Mouse (Mus musculus): Measurements from ENCODE around the gene Fam240a.

Gene Fam240a

GRCm38 (mm10) chr9:110916786-110917185 lies at the start of gene Fam240a:
Fam240a (minus strand) TSS chr9:110916861.
- ATAC-seq (ENCODE audit: insufficient number of reproducible peaks, low FRiP score, low TSS enrichment): no peak

DNA sequence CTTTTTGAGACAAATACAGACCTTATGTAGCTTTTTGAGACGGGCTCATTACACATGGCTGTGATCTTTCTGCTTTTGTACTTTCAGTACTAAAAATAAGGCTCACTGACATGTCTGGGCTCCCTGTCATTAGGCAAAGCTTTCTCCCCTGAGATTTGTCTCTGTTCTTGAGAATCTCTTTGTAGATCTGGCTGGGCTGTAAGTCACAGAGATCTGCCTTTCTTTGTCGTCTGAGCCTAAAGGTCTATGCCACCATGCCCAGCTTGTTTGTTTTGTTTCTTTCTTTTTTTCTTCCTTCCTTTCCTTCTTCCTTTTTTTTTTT lies 49.2 kb upstream of the Fam240a start:
- no peak for ATAC-seq (ENCODE audit: insufficient number of reproducible peaks, low FRiP score, low TSS enrichment)

GRCm38 (mm10) chr9:110965062-110965909 lies 48.6 kb upstream of the Fam240a start:
- no peak for ATAC-seq (ENCODE audit: insufficient number of reproducible peaks, low FRiP score, low TSS enrichment)

GRCm38 (mm10) chr9:110963566-110964115 lies 47.0 kb upstream of the Fam240a start:
- ATAC-seq (ENCODE audit: insufficient number of reproducible peaks, low FRiP score, low TSS enrichment): no peak

DNA sequence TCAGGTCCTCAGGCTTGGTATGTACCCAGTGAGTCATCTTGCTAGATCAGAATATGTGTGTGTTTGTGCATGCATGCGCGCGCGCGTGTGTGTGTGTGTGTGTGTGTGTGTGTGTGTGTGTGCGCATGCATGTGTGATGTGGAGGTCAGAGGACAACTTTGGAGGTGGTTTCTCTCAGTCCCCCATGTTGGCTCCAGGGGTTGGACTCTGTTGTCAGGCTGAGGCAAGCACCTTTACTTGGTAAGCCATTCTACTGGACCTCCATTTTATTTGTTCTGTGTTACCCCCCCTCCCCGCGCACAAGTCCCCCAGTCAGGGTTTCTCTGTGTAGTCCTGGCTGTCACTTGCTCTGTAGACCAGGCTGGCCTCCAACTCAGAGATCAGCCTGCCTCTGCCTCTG lies 44.7 kb upstream of the Fam240a start:
- ATAC-seq (ENCODE audit: insufficient number of reproducible peaks, low FRiP score, low TSS enrichment): no peak

GRCm38 (mm10) chr9:110960230-110961149 lies 43.8 kb upstream of the Fam240a start:
- no peak for ATAC-seq (ENCODE audit: insufficient number of reproducible peaks, low FRiP score, low TSS enrichment)

DNA sequence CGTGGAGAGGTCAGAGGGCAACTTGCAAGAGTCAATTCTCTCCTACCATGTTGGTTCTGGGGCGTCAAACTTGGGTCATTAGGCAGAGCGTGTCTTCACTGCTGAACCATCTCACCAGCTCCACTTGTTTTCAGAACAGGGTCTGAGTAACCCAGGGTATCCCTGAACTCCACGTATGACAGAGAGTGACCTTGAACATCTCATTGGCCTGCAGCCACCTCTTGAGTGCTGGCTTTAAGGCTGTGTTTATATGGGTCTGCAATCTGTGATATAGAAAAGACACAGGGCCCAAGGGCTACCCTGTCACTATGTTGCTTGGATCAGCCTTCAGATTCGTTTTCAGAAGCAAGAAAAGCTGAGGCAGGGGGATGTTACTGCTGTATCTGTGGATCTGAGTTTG lies 43.0 kb upstream of the Fam240a start:
- no peak for ATAC-seq (ENCODE audit: insufficient number of reproducible peaks, low FRiP score, low TSS enrichment)

DNA sequence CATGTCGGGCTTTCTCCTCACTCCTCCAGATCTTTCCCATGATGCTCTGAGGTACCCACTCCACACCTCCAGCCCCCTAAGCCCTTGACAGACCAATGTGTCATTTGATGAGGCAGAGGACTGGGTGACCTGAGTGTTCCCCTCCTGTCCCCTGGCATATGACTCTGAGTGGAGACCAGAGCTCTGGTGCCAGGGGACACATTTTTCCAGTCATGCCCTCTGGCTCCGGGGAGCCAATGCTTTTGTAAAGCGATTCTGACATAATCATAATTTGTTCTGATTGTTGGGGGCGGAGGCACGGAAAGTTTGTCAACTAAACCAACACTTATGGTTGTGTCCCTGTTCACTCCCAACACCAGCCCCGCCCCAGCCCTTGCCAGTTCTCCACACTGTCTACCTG lies 39.3 kb upstream of the Fam240a start:
- no peak for ATAC-seq (ENCODE audit: insufficient number of reproducible peaks, low FRiP score, low TSS enrichment)

DNA sequence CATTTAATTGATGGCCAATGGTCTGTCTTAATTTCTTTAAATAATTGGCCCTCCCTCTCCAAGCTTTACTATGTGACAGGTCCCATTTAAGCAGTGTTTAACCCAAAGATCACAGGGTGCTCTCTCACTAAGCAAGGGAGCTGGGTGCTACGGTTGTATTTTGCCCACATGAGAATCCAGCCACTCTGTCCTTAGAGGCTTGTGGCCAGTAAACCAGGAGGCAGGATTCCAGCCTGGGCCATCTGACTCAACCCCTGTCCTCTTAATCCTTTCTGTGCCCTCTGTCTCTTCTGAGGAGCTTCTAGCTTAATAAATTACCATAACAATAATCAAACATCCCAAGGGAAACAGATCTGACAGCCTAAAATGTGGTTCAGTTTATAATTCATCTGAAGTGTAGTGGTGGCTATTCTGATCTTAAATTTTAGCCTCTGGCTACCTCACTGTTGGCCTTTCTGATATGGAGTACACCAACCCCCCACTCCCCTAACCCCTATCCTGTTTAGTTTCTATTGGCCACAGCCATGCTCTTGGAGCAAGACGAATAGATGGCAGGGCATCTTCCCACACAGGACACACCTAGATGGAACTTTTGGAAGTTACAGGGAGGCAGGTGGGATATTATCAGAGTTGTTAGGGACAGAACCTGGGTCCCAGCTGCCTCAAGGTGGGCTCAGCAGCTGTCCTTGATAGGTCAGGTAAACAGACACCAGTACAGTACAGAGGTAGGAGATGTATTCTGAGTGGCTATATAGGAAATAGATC lies 38.2 kb upstream of the Fam240a start:
- no peak for ATAC-seq (ENCODE audit: insufficient number of reproducible peaks, low FRiP score, low TSS enrichment)

DNA sequence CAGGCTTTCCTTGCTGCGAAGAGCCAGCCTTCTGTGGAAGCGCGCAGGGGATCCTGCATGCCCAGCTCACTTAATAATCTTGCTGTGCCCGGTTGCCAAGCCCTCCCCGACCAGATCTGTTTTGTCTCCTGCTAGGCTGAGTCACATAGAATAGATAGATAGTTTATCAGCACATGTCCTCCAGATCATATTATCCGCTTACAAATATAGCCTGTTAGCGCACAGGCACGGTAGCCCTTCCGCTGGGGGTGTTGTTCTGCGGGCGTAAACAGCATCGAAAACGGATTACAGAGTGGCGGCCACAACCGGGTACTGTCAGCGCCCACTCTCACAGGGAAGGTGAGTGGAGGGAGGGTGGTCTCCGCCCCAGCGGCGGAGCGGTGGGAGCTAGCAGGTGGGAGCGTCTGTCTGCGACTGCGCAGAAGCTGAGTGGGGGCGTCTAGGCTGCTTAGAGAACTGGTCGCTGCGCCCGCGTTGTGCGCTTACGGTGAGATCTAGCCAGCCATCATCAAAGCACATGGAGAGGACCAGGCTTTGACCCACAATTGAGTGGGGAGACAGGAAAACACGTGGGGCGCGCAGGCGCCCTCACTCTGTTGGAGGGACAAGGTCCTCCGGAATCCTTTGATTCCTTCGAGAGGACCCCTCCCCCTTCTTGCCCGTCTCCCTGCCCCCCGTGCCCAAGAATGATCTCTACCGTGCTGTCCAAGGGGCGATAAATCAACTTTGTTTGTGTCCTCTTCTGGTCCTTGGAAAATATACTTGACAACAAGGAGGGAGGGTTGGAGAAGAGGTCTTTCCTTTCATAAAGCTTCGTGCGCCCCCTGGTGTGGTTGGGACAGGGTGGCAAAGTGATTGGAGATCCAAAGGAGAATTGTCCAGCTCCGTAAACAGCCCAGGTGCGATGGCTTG lies 37.1 kb upstream of the Fam240a start:
- ATAC-seq (ENCODE audit: insufficient number of reproducible peaks, low FRiP score, low TSS enrichment): no peak

DNA sequence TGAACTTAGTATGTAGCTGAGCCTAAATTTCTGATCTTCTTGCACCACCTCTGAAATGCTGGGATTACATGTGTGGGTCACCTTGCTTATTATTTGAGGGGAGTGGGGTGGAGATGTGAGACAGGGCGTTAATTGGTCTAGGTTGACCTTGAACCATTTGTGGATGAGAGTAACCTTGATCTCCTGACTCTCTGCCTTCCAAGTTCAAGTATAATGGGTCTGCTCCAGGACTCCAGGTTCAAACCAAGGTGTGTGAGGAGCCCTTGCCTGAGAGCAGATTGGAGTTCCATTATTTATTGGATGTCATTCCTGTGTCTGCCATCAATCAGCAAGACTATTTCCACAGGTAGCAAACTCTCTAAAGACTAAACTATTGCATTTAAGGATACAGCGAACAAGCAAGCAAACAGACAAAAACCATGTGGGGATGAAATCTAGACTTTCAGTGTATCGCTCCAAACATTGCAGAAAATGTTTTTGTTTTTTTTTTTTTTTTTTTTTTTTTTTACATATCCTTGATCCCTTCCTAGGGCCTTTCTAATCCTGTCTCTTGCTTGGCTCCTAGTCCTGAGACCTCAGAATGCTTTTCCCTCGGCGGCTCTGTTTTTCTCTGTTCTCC lies 36.4 kb upstream of the Fam240a start:
- ATAC-seq (ENCODE audit: insufficient number of reproducible peaks, low FRiP score, low TSS enrichment): no peak

DNA sequence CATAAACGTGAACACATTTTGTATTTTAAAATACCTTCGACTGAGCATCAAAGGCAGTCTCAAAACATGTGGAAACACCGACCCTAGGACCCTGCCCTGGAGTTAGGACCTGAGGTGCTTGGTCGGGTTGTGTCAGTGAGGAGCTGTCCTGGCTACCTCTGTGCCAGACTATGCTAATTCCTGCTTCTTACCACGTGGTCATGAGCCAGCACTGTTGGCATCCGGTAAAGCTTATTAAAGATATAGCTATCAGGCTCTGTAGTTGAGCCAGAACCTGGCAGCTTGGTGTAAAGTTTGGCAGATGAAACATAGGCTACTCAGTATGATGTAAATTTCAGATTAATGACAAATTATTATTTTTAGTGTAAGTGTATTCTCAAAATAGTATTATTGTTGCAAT lies 35.7 kb upstream of the Fam240a start:
- ATAC-seq (ENCODE audit: insufficient number of reproducible peaks, low FRiP score, low TSS enrichment): no peak

GRCm38 (mm10) chr9:110951866-110952265 lies 35.2 kb upstream of the Fam240a start:
- ATAC-seq (ENCODE audit: insufficient number of reproducible peaks, low FRiP score, low TSS enrichment): no peak

- no peak for ATAC-seq (ENCODE audit: insufficient number of reproducible peaks, low FRiP score, low TSS enrichment)
Measured at GRCm38 (mm10) chr9:110951397-110951796, 34.7 kb upstream of the Fam240a start, which contains the start of gene Lrrc2. Lrrc2 (plus strand) TSS chr9:110951545.

- no peak for ATAC-seq (ENCODE audit: insufficient number of reproducible peaks, low FRiP score, low TSS enrichment)
Measured at GRCm38 (mm10) chr9:110950109-110950508, 33.4 kb upstream of the Fam240a start.

DNA sequence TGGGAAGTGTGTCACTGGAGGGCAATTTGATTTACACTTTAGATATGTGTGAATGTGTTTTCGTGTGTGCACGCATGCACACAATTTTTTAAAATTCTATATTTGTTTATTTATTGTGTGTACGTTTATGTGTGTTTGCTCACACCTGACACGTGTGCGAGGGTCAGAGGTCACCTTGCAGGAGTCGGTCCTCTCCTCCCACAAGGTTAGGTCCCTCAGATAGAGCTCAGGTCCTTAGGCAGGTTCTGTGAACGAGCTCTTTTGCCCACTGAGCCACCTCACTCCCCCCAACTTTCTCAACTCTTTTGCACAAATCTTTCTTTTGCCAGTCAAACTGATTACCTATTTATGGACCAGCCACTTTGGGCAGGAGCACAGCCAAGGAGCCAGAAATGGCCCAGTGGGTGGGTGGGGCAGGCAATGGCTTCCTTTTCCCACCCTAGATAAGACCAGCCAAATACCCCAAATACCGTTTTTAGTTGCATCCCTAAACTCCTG lies 32.2 kb upstream of the Fam240a start:
- no peak for ATAC-seq (ENCODE audit: insufficient number of reproducible peaks, low FRiP score, low TSS enrichment)

DNA sequence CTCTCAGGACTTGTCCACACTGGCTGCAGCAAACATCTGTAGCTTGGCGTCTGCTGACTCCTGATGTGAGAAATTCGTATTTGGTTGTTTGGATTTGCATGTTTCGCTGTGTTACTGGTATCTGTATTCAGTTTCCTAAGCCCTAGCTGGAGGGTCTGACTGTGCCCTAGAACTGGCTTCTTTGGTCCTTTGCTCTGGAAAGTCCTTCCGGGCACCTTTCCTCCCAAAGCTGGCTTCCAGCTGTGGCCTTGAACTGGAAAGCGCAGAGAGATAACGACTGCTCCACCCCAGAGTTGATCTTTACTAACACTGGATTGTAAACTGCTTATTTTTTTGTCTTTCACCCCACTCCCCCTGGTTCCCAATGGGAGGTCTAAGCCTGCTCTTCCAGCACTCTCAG lies 31.2 kb upstream of the Fam240a start:
- ATAC-seq (ENCODE audit: insufficient number of reproducible peaks, low FRiP score, low TSS enrichment): no peak

DNA sequence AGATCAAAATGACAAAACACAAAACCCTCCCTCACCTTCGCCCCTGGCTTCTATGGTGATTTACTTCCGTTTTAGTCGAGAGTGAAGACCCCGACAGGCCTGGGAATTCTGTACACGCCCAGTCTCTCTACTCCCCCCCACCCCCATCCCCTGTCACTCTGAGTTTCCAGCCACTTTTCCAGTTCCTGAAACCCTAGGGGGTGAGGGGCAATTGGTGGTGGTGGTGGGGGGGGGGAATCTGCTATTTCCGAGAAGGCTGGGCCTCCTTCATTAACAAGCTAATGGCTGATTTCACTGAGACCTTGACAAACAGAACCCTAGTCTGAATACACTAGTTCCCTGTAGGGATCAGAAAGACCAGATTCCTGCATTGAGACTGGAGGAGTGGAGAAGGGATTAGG lies 30.6 kb upstream of the Fam240a start:
- ATAC-seq (ENCODE audit: insufficient number of reproducible peaks, low FRiP score, low TSS enrichment): no peak

GRCm38 (mm10) chr9:110946548-110947044 lies 29.9 kb upstream of the Fam240a start:
- no peak for ATAC-seq (ENCODE audit: insufficient number of reproducible peaks, low FRiP score, low TSS enrichment)

Measured in cerebellum, adult (tissue).